Mouse (Mus musculus): ENCODE data around the gene Klhl33. TPM values are rescaled to one million over a fixed set of nuclear protein-coding genes. Genes with fewer than 3 reads are reported as not detected.
"Not testable (repeated sequence)": the region's sequence is repeated elsewhere in the genome, so short reads cannot be mapped to it uniquely, and the experiment has no call there.

Gene Klhl33
- polyA plus RNA-seq, 1 experiment from 2014 or later: 0.11 TPM

DNA sequence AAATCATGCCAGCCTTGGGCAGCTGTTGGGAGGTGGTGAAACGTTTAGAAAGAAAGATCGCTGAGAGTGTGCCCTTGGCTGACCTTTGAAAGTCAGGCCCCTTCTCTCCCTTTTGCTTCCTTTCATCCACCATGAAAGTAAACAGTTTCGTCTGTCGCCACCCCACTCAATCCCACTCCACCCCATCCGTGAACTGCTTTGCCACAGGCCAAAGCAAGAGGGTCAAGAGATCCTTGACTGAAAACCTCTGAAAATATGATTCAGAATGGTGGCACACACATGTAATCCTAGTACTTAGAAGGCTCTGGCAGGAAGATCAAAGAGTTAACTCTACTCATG, 26.5 kb downstream of the Klhl33 start:
- no peaks in the 10 kb centered on the region for H3K4me1 ChIP-seq (replicated peaks; ENCODE audit: control insufficient read depth, insufficient read depth, low read length)
- peak overlapping the region; percentile 74 for H3K27ac ChIP-seq (ENCODE audit: low read depth)
- H3K9ac ChIP-seq (ENCODE audit: low read length): peak overlapping the region; percentile 55; the same call in 1 of the 2 replicates
- no peak for DNase-seq (ENCODE audit: low spot score)
- ATAC-seq (replicated peaks; ENCODE audit: low FRiP score, low TSS enrichment, low read depth): no peak; the same call in 1 of the 2 replicates
- H3K9me3 ChIP-seq (ENCODE audit: control insufficient read depth, low read length): no peaks in the 10 kb centered on the region
- H3K4me3 ChIP-seq (ENCODE audit: low read depth, low read length): peak overlapping the region; percentile 55
- H3K36me3 ChIP-seq (ENCODE audit: control insufficient read depth, insufficient read depth, low read length): no peaks in the 10 kb centered on the region
- H3K4me2 ChIP-seq (ENCODE audit: low read length): peak overlapping the region; percentile 62
- no peaks in the 10 kb centered on the region for H3K27me3 ChIP-seq (replicated peaks; ENCODE audit: control insufficient read depth, insufficient read depth, low read length)
- WGBS: 14% methylated on average over 5 of the region's 5 CpGs

DNA sequence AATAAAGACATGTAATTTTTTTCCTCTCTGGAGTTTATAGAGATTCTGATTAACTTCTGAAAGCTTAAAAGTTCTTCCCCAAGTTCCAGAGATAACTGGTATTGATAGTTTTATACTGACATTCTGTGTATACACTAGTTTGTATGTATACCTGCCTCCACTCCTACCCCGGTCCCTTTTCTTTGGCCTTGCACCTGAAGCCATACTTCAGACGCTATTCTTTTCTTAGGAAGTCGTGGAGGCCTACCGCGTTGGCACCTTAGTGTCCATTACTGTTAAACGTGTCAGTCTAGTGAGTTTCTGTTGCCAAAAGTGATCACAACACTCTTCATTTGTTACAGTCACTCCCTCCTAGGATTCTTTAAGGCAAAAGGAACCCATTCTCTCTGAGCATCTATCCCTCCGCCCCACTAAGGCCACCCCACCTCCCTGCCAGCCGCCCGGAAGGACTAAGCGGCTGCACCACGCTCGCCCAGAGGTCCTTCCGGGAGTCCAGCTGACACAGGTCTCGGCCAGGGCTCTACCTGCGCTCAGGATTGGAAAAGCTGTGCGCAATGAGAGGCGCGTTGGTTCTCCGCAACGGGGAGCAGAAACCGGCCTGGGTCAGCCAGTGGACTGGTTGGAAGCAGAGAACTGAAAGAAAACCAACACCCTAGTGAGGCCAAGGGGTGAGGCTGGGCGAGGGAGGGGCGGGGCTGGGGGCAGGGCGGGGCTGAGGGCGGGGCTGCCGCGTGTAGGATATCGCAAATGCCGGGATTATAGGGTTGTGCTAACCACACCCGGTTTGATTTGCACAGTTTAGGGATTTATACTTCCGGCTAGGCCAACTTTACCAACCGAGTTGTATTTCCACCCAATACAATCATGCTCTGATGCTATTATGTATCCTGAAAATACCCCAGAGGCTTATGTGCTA, 27.2 kb downstream of the Klhl33 start, which contains the start of gene Tep1:
Gene Tep1 (minus strand): TSS at position 672 of the 916 bp plus-strand sequence.
- Histone ChIP-seq H3K27ac (ENCODE audit: low read depth) (peak within 1 kb of the TSS; percentile 74), H3K4me1 (replicated peaks; ENCODE audit: control insufficient read depth, insufficient read depth, low read length) (no peaks in the 10 kb centered on the region), H3K36me3 (ENCODE audit: control insufficient read depth, insufficient read depth, low read length) (no peaks in the 10 kb centered on the region), H3K4me3 (ENCODE audit: low read depth, low read length) (peak within 1 kb of the TSS; percentile 55), H3K9me3 (ENCODE audit: control insufficient read depth, low read length) (no peaks in the 10 kb centered on the region), H3K4me2 (ENCODE audit: low read length) (peak within 1 kb of the TSS; percentile 62), H3K9ac (ENCODE audit: low read length) (peak within 1 kb of the TSS; percentile 55), H3K27me3 (replicated peaks; ENCODE audit: control insufficient read depth, insufficient read depth, low read length) (no peaks in the 10 kb centered on the region)
- DNase-seq (ENCODE audit: low spot score) (peak; percentile 89), ATAC-seq (replicated peaks; ENCODE audit: low FRiP score, low TSS enrichment, low read depth) (peak; percentile 91)
- WGBS: 7% methylated on average over 30 of the region's 32 CpGs

DNA sequence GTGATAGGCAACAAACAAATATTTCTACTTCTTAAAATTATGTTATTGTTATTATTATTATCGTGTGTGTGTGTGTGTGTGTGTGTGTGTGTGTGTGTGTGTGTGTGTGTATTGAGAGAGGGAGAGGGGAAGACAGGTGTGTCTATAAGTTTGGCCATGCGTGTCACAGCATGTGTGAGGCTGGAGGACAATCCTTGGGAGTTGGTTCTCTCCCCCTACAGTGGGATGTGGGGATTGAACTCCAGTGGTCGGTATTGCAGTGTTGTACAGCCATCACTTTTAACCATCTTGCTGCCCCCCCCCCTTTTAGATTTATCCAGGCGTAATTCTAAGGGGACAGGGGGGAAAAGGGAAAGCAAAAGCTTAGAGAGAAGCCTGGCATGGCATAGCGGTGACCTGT, 28.7 kb downstream of the Klhl33 start:
- H3K9ac ChIP-seq (ENCODE audit: low read length): no peak overlapping the region
- H3K4me3 ChIP-seq (ENCODE audit: low read depth, low read length): no peak overlapping the region
- ATAC-seq (replicated peaks; ENCODE audit: low FRiP score, low TSS enrichment, low read depth): no peak
- no peak for DNase-seq (ENCODE audit: low spot score)
- no peaks in the 10 kb centered on the region for H3K27me3 ChIP-seq (replicated peaks; ENCODE audit: control insufficient read depth, insufficient read depth, low read length)
- H3K4me1 ChIP-seq (replicated peaks; ENCODE audit: control insufficient read depth, insufficient read depth, low read length): no peaks in the 10 kb centered on the region
- 87% methylated on average over 5 of the region's 5 CpGs for WGBS
- H3K36me3 ChIP-seq (ENCODE audit: control insufficient read depth, insufficient read depth, low read length): no peaks in the 10 kb centered on the region
- no peak overlapping the region for H3K4me2 ChIP-seq (ENCODE audit: low read length)
- H3K27ac ChIP-seq (ENCODE audit: low read depth): no peak overlapping the region
- no peaks in the 10 kb centered on the region for H3K9me3 ChIP-seq (ENCODE audit: control insufficient read depth, low read length)

DNA sequence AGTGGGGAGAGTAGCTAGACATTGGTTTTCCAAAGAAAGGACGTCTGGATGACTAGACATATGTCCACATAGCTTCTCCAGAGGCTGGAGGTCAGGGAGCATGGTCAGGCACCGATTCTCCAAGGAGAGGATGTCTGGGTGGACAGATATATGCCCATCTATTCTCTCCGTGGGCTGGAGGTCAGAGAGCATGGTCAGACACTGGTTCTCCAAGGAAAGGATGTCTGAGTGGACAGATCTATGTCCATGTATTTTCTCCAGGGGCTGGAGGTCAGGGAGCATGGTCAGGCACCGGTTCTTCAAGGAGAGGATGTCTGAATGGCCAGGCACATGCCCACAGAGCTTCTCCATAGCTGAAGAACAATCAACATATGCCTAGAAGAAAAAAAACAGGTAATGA, 29.1 kb downstream of the Klhl33 start:
- ATAC-seq (replicated peaks; ENCODE audit: low FRiP score, low TSS enrichment, low read depth) (no peak), DNase-seq (ENCODE audit: low spot score) (no peak)
- Histone ChIP-seq H3K4me3 (ENCODE audit: low read depth, low read length) (no peak overlapping the region), H3K27me3 (replicated peaks; ENCODE audit: control insufficient read depth, insufficient read depth, low read length) (no peaks in the 10 kb centered on the region), H3K4me2 (ENCODE audit: low read length) (no peak overlapping the region), H3K4me1 (replicated peaks; ENCODE audit: control insufficient read depth, insufficient read depth, low read length) (no peaks in the 10 kb centered on the region), H3K27ac (ENCODE audit: low read depth) (no peak overlapping the region), H3K9ac (ENCODE audit: low read length) (no peak overlapping the region), H3K9me3 (ENCODE audit: control insufficient read depth, low read length) (no peaks in the 10 kb centered on the region), H3K36me3 (ENCODE audit: control insufficient read depth, insufficient read depth, low read length) (no peaks in the 10 kb centered on the region)
- WGBS: 66% methylated on average over 4 of the region's 4 CpGs

DNA sequence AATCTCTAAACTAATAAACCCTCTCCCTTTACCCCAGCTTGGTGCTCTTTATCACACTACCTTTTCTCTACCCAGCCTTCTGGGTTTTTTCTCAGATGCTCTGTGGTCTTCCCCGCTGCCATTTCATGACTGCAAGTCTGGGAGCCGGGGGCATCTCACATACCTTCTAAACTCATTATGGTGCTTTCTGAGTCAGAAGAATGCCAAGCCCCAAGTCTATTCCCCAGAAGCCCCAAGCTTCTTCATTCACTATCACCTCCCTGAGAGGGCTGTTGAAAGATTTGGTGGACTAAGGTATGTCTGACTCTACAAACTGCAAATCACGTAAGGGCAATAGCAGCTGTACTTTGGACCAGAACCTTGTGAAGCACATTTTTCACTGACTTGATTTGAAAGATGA, 30.3 kb downstream of the Klhl33 start:
- DNase-seq (ENCODE audit: low spot score) (no peak), ATAC-seq (replicated peaks; ENCODE audit: low FRiP score, low TSS enrichment, low read depth) (no peak)
- WGBS: 86% methylated on average over 3 of the region's 3 CpGs
- Histone ChIP-seq H3K36me3 (ENCODE audit: control insufficient read depth, insufficient read depth, low read length) (no peaks in the 10 kb centered on the region), H3K9me3 (ENCODE audit: control insufficient read depth, low read length) (no peaks in the 10 kb centered on the region), H3K4me1 (replicated peaks; ENCODE audit: control insufficient read depth, insufficient read depth, low read length) (no peaks in the 10 kb centered on the region), H3K27me3 (replicated peaks; ENCODE audit: control insufficient read depth, insufficient read depth, low read length) (no peaks in the 10 kb centered on the region), H3K4me2 (ENCODE audit: low read length) (no peak overlapping the region), H3K4me3 (ENCODE audit: low read depth, low read length) (no peak overlapping the region), H3K9ac (ENCODE audit: low read length) (no peak overlapping the region), H3K27ac (ENCODE audit: low read depth) (no peak overlapping the region)

DNA sequence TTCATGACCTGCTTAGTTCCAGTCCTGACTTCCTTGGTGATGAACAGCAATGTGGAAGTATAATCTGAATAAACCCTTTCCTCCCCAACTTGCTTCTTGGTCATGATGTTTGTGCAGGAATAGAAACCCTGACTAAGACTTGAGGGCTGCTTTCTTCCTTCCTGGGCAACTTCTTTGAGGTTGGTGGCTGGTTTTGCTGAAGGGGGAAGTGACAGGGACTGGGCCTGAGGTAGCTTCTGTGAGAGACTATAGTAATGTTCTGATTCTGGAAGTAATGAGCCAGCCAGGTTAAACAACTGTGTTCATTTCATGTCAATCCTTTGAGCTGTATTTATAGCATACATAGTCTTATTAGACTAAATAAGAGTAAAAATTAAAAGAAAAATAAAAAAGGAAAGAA, 32.3 kb downstream of the Klhl33 start:
- not testable (repeated sequence) for ATAC-seq (replicated peaks; ENCODE audit: low FRiP score, low TSS enrichment, low read depth); H3K4me2 ChIP-seq (ENCODE audit: low read length); H3K27ac ChIP-seq (ENCODE audit: low read depth); H3K4me1 ChIP-seq (replicated peaks; ENCODE audit: control insufficient read depth, insufficient read depth, low read length); H3K36me3 ChIP-seq (ENCODE audit: control insufficient read depth, insufficient read depth, low read length); DNase-seq (ENCODE audit: low spot score); H3K9me3 ChIP-seq (ENCODE audit: control insufficient read depth, low read length); H3K27me3 ChIP-seq (replicated peaks; ENCODE audit: control insufficient read depth, insufficient read depth, low read length); H3K4me3 ChIP-seq (ENCODE audit: low read depth, low read length); H3K9ac ChIP-seq (ENCODE audit: low read length)

DNA sequence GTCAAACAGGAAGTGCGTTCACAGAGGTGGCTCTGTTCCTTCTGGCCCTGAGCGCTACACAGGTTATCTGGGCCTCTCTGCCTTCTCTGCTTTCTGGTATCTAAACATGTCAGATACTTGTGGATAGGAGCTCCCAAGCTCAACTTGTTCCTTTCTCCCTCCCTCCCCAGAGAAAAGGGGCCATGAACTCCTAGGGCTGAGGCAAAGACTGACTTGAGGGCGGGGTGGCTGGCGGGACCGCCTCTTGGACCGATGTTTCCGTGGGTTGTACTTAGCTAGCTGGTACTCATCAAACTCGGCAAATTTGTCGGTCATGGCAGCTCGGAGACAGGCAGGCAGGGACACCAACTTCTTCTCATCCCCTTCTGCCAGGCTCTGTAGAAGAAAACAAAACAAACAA, 34.7 kb downstream of the Klhl33 start:
- H3K9ac ChIP-seq (ENCODE audit: low read length): no peak overlapping the region
- ATAC-seq (replicated peaks; ENCODE audit: low FRiP score, low TSS enrichment, low read depth): no peak
- H3K4me2 ChIP-seq (ENCODE audit: low read length): no peak overlapping the region

DNA sequence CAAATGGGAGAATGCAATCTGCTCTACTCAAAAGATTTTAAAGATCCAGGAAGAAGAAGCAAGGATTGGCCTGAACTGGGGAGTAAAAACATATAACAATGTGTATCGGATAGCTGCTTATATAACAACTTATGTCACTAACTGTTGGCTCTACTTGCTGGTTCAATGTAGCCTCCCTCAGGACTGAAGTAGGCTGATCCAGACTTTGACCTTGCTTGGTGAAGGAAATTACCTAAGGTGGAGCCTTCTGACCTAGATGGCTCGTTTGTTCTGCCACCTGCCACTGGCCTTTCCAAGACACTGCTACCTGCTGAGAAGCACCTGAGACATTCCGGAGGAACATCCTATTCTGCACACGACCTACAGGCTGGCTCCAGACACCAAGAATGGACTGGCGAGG, 41.5 kb downstream of the Klhl33 start:
- ATAC-seq (replicated peaks; ENCODE audit: low FRiP score, low TSS enrichment, low read depth) (no peak), DNase-seq (ENCODE audit: low spot score) (no peak)
- Histone ChIP-seq H3K27me3 (replicated peaks; ENCODE audit: control insufficient read depth, insufficient read depth, low read length) (no peaks in the 10 kb centered on the region), H3K9me3 (ENCODE audit: control insufficient read depth, low read length) (no peaks in the 10 kb centered on the region), H3K4me3 (ENCODE audit: low read depth, low read length) (no peak overlapping the region), H3K9ac (ENCODE audit: low read length) (no peak overlapping the region), H3K36me3 (ENCODE audit: control insufficient read depth, insufficient read depth, low read length) (peaks cover 20% of the 10 kb centered on the region; the same call in 1 of the 2 replicates), H3K27ac (ENCODE audit: low read depth) (no peak overlapping the region), H3K4me2 (ENCODE audit: low read length) (no peak overlapping the region), H3K4me1 (replicated peaks; ENCODE audit: control insufficient read depth, insufficient read depth, low read length) (no peaks in the 10 kb centered on the region)
- 87% methylated on average over 5 of the region's 5 CpGs for WGBS

More for the DNA sequence above, 34.7 kb downstream of the Klhl33 start:
- no peak overlapping the region for H3K27ac ChIP-seq (ENCODE audit: low read depth)
- H3K4me3 ChIP-seq (ENCODE audit: low read depth, low read length): no peak overlapping the region
- WGBS: 93% methylated on average over 10 of the region's 10 CpGs
- no peaks in the 10 kb centered on the region for H3K27me3 ChIP-seq (replicated peaks; ENCODE audit: control insufficient read depth, insufficient read depth, low read length)
- no peak for DNase-seq (ENCODE audit: low spot score)
- H3K9me3 ChIP-seq (ENCODE audit: control insufficient read depth, low read length): no peaks in the 10 kb centered on the region
- H3K4me1 ChIP-seq (replicated peaks; ENCODE audit: control insufficient read depth, insufficient read depth, low read length): no peaks in the 10 kb centered on the region
- H3K36me3 ChIP-seq (ENCODE audit: control insufficient read depth, insufficient read depth, low read length): 0 out of 2 replicates have a peak, but pooled peaks cover 10% of the 10 kb centered on the region

Measured in intestine, embryonic 14.5 days (tissue).